Mouse (Mus musculus) c-Kit-negative CD71-positive TER-119-positive erythroid progenitor cells, embryonic 14.5 days (primary cell): Measurements from ENCODE around the gene Glis2.
A peak's percentile ranks its signal among the peaks of the same experiment; 100 is the strongest.
"Not testable (repeated sequence)": the region's sequence is repeated elsewhere in the genome, so short reads cannot be mapped to it uniquely, and the experiment has no call there.

Experiments
- DNase-seq: peaks from one replicate; pipeline ENCODE4 v3.0.0-alpha.2; 2013; ENCODE audit warnings: low read depth, low spot score

Gene Glis2

DNA sequence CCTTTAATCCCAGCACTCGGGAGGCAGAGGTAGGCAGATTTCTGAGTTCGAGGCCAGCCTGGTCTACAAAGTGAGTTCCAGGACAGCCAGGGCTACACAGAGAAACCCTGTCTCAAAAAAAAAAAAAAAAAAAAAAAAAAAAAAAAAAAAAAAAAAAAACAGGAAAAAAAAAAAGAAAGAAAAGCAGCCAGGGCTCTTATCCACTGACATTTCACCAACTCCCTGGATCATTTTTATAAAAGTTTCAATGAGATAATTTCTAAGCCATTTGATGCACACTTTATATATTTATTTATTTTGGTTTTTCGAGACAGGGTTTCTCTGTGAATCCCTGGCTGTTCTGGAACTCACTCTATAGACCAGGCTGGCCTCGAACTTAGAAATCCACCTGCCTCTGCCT, 13.3 kb upstream of the Glis2 start:
- not testable (repeated sequence) for DNase-seq

DNA sequence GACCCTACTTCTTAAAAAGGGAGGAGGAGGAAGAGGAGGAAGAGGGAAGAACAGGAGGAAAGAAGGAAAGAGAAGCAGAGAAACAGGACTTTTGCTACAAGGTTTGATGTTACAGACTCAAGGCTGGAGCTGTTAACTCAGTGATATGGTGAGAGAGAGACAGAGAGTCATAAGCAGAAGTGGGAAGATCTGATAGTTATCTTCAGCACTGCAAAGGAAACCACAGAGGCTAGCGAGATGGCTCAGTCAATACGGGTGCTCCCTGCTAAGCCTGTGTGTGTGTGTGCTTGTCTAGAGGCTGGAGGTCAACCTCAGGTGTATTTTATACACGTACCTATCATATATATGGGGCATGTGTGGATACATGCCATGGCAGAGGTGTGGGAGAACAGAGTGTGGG, 10.7 kb upstream of the Glis2 start:
- DNase-seq = no peak

DNA sequence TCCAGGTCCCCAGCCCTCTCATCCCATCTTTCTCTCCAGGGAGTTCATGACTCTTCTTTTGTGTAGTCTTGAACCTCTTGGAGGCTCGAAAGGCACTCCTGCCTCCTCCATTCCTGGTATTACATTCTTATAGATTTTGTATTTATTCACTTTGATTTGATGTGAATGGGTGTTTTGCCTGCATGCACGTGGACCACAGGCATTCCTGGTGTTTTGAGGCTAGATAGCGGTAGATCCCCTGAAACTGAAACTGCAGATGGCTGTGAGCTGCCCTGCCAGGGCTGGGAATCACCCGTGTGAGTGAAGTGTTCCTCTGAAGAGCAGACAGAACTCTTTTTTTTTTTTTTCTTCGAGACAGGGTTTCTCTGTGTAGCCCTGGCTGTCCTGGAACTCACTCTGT, 10.1 kb upstream of the Glis2 start:
- DNase-seq = no peak

DNA sequence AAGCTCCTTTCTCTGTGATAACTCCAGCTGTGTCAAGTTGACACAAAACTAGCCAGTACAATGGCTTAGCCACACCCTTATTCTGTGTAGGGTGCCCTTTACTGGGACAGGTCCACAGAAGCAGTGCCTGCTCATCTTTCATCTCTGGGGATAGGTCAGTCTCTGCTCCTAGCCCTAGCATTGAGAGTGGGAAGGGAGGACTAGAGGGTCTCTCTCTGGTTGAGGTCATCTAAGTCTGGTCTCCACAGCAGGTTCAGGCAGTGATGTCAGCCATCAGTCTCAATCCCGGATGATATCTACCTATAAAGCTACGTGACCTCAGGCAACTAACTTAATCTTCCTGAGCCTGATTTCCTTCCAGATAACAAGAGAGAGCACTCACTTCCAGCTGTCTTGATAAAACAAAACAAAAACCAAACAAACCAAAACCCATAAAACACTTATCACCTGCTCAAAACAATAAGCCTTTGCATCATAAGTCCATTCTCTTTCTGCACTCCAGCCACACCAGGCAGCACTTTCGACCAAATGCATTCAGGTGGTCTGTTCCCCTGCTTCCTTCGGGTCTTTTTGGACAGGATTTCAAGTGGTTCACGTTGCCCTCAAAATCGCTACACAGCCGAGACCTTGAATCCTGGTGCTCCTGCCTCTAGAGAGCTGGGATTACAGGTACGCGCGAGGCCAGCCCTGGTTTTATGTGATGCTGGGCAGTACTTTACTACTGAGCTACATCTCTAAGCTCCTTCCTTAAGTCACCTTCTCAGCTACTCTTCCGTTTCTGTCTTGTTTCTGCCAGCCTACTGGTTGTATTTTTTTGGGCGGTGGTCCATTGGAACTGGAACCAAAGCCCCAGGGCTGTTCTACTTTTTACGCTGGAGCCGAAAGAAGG, 8.6 kb upstream of the Glis2 start:
- no peak for DNase-seq

DNA sequence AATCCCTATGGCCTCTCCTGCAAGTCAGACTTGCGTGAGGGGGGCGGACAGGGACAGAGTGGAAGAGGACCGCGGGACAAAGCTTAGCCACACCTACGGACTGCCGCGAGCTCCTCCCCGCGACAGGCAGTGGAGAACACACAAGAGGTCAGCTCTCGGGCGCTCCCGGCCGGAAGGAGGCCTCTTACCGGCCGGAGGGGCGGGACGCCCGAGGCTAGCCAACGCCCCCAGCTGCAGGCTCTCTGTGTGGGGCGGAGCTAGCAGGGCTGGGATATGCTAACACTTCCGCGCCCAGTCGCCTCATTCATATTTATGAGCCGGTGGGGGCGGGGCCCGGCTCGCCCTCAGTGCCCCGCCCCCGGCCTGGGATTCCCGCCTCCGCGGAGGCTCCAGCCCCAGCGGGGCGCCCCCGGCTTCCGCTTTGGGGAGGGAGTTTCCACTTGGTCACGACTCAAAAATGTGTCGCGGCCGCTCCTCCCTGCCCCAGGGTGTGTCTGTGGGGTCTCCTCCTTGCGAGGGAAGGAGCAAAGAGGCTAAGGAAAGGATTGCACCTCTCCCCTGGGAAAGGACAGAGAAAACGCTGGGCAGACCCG, 7.9 kb upstream of the Glis2 start:
- peak; percentile 95 for DNase-seq

DNA sequence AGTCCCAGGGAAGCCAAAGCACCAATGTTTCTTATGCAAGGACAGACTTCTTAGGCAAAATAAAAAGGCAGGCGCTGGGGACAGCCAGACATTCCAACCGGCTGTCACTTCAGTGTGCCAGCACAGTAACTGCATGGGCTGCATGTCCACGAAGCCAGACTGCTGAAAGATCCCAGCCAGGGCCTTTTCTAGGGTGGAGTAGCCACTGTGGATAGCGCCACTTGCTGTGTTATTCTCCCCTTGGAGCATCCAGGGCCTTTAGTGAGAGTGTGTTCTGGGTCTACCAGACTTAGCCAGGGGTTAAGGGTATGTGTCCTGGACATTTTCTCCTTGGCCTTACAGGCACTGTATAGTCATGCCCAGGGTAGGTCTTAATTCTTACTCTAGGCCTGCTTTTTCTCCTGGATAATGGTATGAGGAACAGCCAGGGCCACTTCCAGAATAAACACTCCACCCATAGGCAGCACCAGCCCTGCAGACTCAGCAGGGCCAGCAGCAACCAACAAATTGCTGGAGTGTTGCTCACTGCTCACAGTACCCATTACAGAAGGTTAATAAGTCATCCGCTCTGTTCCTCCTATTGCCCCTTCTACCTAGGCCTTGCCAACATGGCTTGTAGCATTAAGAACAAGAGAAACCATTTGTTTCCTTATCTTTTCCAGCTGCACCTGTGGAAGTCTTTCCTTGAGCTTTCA, 6.8 kb upstream of the Glis2 start:
- DNase-seq = no peak

DNA sequence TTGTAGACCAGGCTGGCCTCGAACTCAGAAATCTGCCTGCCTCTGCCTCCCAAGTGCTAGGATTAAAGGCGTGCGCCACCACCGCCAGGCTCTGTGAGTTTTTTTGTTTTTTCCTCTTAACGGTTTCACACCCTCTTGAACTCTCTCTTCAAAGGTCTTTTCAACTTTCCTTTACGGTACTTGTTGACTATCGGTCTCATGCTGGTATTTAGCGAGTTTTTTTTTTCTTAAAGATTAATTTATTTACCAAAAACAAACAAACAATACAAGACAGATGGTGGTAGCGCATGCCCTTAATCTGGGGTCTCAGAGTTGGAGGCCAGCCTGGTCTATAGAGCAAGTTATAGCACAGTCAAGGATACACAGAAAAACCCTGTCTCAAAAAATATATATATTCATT, 4.3 kb upstream of the Glis2 start:
- DNase-seq = no peak

DNA sequence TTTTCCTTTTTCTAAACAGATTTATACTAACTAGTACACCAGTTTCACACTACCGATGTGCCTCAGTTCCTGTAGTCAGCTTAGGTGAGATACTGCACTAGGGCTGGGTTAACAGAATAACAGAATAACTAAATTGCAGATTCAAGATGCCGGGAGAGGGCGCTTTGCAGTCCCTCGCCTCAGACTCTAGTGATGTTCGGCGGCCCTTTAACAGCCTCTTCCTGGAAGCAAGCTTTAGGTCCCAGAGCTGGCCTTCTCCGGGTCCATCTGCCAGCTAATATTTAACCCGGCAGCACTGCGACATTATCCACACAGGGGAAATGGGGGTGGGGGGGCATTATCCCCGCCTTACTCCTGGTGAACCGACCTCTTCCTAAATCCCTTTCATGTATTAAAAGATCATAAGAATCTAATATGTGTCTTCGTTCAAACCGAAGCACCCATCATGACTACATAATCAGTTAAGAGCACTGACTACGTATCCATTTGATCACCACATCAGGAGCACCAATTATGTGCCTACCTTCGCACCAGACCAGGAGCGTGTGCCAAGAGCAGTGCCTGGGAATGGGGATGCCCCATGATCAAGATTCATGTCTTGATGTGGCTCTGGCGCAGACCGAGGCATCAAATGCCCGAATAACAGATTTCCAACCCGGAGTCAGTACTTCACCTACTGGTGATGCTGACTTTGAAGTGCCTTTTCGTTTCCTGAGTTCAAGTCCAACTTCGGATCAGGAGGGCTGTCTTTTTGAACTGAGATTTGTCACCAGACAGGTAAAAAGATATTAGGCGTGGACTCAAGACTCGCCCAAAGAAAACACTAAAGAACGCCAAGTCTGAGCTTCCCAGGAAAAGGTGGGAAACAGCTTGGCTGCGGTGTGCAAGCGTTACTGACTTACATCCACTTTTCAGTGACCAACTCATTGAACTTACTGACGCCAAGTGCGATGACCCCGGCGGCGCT, 1.3 kb upstream of the Glis2 start:
- DNase-seq = no peak

DNA sequence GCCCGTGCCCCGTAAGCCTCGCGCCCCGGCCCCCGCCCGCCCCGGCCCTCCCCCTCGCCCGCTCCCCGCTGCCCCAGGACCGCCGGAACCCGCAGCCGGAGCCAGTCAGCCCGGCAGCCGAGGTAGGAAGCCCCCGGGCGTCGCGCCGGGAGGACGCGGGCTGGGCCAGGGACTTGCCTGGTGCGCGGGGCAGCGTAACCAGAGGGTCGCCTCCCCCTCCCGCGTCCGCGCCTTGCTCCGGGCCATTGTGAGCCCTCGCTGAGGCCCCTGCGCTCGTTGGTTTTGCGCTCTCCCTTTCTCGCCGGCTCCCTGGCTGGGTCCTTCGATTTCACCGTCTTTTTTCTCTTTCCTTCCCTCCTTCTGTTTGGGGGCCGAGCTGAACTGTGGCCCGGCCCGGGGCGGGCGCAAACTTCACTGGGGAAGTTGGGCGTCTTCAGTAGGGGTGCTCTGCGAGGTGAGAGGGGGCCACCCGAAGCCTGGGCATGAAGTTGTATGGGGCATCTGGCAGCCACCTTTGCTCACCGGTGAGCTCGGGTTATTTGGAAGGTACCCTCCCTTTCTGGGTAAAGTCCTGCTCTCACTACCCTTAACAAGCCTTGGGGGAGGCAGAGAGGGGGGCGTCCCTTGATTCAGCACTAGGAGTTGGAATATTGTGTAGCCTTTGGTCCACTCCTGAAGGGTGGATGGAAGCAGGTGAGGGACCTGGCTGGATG, 457 bp downstream of the Glis2 start:
- no peak for DNase-seq

DNA sequence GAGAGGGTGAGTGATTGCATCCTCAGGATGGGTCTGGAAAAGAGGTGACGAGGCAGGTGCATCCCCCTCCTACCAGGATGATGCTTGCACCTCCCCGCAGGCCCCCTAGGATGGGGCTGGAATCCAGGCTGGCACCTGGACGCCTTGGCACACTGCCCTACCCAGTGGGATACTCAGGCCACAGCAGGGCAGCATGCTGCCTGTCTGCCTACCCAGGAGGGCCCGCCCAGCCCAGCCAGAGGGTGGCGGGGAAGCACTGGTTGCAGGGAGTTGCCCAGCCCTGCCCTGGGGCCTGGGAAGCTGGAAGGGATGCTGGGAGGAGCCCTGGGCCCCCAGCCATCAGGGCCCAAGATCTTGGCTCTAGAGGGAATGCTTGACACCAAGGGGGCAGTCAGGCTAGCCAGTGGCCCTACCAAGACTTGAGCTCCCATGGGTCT, 1.0 kb downstream of the Glis2 start:
- DNase-seq = no peak

DNA sequence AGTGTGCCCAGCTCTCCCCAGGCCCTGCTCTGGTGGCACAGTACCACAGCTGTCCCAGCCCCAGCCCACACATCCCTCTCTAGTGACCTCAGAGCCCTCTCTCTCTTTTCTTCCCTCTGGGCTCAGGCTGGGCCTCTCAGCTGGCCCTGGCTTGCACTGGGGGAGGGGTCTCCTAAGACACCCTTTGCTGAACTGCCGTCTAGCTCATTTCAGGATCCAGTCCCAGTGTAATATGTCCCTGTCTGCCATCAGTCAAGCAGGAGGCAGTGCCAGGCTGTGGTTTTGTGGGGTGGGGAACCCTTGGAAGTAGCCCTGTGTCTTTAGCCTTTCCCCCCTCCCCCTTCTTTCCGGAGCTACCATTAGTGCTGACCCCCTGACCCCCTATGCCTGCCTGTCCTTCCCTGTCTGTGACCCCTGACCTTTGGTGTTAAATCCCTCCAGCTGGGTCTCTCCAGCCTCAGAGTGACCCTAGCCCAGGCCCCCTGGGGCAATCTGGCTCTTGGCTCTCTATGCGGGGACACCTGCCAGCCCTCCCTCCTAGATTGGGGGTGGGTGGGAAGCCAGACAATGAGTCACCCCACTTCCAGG, 1.7 kb downstream of the Glis2 start:
- DNase-seq = no peak

DNA sequence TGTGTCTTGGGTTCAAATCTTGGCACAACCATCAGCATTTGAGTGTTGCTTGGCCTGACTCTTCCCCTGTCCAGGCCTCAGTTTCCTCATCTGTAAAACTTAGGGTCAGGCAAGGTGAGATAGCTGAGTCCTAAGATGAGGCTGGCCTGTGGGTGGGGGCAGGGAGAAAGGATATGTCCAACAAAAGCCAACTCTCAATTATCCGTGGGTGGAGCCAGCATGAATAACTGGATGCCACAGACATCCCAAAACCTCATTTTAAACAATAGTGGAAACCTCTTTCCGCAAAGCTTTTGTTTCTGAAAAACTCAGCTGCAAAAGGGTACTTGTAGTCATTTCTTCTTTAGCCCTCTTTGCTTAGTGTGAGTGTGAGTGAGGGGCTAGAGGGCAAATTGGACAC, 2.3 kb downstream of the Glis2 start:
- DNase-seq = no peak

DNA sequence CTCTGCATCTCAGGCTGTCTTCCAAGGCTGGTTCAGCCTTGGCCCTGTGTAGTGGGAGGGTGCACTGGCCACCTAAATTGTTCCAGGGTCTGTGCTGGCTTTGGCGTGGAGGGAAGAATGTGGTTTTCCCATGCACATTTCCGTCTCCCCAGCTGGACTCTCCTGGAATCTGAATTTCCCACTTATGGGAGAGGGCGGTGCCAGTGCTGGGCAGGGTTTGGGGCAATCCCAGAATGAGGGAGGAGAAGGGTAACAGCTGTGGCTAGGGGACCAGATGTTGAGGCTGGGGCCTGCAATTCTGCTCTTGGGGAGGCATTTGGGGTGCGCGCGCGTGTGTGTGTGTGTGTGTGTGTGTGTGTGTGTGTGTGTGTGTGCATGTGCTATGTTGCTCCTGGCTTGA, 2.8 kb downstream of the Glis2 start:
- no peak for DNase-seq

DNA sequence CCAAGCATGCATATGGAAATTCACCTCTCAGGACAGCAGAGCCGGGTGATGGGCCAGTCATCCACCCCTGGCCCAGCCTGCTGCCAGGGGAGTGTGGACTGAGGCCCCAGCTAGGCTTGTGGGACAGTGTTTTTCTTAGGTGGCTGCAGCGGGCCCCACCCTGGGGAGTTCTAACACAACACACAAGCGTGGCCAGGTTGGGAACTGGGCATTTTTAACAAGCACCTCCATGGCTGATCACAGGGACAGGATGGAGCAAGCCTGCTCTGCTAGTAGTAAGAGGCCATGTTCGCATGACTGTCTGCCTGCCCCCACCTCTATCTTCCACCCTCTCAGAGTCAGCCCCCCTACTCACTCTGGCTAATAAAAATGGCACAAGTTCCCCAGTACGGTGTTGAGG, 3.5 kb downstream of the Glis2 start:
- DNase-seq = no peak

DNA sequence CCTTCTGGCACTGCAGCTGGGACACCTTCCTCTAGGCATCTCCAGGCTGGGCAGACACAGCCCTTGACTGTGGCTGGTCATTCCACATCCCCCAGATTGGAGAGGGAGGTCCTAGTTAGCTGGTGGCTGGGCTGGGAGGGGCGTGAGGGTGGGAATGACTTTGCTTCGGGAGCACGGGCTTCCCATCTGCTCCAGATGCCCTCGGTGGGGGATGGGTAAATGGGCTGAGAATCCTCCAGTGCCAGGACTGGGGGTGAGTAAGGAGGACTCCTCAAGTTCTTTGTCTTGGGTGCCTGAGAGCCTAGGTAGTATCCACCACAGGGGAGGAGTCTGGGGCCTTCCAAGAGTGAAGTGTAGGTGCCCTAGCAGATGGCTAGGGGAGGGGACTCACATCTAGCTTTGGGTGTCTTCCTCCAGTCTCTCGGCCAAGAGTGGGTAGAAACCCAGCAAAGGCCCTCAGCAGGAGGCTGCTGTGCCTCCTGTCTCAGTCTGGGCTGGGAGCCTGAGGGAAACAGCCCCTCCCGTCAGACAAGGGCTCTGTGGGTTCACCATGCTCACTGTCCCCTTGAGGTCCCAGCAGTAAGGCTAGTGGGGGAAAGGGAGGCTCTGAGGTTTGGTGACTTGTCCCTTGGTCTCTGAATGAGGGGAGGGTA, 4.5 kb downstream of the Glis2 start:
- DNase-seq = no peak

DNA sequence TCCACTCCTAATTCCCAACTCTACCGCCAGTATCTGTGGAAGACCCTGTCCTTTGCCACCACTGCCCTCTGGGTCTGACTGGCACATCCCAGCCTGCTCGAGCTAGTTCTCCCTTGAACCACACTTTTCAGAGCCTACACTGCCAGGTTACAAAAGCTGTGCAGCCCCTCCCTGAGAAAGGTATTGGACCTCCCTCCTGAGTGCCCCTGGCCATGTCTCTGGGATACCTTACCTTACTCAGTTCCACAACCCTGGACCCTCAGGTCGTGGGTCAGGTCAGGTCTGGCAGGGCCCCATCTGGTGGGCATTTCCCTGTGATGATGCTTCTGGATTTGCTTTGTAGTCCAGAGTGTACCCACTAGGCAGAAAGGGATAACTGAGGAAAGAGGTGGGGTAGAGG, 5.1 kb downstream of the Glis2 start:
- no peak for DNase-seq

DNA sequence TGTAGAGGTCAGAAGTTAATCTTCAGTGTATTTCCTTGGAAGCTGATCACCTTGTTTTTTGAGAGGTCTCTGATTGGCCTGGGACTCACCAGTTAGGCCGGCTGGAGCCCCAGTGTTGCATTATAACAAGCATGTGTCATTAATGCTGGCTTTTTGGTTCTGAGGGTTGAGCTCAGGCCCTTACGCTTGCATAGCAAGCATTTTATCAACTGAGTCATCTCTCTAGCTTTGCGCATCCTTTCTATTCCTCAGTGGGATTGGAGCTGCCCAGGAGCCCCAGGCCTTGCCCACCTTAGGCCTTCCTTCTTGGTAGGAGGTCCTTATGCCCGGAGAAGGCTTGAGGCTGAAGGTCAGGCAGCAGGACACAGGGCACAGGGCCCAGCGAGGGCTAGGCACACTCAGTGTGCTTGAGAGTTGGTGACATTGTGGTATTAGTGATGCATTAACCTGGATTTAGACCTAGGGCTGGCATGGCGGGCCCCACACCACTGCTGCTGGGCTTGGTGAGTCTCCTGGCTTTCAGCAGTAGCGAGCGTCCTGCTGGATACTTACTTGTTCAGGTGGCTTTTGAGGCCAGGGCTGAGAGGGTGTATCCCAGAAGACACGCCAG, 6.3 kb downstream of the Glis2 start:
- no peak for DNase-seq

DNA sequence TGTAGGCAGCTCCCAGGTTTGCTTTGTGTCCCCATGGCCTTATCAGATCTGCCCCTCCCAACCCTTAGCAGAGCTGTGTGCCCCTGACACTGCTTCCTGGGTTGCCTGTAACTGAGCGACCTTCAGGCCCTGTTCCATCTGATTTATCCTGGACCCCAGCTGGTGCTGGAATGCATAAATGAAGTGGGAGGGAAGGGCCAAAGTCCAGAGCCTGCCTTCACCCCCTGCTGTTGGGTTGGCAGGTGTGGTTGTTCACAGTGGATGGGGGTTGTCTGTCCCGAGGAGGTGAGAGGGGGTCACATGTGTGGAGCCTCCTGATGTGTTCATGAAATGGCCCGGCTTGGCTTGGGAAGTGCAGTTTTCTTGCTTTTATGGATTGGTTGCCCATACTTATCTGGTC, 7.7 kb downstream of the Glis2 start:
- DNase-seq = no peak

DNA sequence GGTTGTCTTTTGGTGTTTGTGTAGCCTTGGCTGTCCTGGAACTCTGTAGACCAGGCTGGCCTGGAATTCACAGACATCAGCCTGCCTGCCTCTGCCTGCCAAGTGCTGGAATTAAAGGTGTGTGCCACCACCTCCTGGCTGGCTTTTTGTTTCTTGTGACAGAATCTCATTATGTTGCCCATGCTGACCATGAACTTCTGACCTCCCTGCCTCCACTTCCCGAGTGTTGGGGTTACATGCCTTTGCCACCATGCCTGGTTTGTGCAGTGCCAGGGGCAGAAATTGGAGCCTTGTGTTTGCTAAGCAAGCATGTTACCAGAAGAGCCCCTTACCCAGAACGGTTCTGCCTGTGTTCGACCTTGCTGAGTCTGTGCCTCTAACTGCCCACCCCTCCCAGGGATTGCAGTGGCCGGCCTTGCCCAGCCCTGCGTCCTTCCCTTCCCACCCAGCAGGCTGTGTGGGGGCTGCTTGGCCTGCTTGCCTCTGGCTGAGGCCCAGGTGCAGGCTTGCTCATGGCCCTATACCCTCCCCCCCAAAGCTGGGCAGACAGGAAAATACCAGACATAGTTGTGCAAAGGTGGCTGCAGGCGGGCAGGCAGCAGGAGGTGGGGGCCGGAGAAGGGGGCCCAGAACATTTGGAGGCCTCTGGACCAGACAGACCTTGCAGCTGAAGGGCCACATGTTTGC, 8.4 kb downstream of the Glis2 start:
- DNase-seq = no peak
